Mouse (Mus musculus): ENCODE results near the gene Gm49383.
A peak's percentile ranks its signal among the peaks of the same experiment; 100 is the strongest.
"Not testable (repeated sequence)": the region's sequence is repeated elsewhere in the genome, so short reads cannot be mapped to it uniquely, and the experiment has no call there.

The Gm49383 gene

GRCm38 (mm10) chr12:69164904-69165303 lies 32.0 kb downstream of the Gm49383 start:
- peak; percentile 18 for DNase-seq (ENCODE audit: low spot score)

DNA sequence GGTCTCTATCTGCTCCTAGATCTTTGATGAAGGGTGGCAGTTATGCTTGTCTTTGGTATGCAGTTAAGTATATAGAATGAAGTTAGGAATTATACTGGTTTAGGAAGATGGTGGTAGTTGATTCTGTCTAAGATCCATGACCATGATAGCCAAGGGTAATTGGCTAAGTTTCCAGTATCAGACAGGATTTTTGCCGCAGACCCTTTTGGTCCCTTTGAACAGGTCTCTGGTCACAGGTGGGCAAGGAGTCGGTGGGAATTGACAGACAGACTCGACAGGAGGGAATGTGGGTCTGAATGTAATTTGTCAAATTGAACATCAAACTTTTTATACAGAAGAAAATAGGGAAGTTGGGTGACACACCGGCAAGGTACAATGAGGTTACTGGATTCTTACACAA lies 33.3 kb downstream of the Gm49383 start:
- not testable (repeated sequence) for DNase-seq (ENCODE audit: low spot score)

GRCm38 (mm10) chr12:69160677-69161076 lies 36.2 kb downstream of the Gm49383 start:
- not testable (repeated sequence) for DNase-seq (ENCODE audit: low spot score)

DNA sequence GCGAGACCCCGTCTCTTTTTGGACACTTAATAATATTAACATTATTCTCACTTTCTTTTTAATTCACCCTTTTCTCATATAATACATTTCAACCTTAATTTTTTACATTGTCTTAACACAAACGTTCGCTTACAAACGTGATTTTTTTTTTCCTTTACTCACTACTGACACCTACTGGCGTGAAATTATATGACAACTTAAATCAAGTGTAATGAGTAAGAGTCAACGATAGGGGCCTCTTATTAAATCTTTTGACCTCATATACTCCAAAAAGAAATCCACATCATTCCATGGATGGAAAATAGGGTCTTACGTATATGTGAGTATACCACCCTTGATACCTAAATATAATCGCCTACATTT lies 37.3 kb downstream of the Gm49383 start:
- peak; percentile 42 for DNase-seq (ENCODE audit: low spot score)

DNA sequence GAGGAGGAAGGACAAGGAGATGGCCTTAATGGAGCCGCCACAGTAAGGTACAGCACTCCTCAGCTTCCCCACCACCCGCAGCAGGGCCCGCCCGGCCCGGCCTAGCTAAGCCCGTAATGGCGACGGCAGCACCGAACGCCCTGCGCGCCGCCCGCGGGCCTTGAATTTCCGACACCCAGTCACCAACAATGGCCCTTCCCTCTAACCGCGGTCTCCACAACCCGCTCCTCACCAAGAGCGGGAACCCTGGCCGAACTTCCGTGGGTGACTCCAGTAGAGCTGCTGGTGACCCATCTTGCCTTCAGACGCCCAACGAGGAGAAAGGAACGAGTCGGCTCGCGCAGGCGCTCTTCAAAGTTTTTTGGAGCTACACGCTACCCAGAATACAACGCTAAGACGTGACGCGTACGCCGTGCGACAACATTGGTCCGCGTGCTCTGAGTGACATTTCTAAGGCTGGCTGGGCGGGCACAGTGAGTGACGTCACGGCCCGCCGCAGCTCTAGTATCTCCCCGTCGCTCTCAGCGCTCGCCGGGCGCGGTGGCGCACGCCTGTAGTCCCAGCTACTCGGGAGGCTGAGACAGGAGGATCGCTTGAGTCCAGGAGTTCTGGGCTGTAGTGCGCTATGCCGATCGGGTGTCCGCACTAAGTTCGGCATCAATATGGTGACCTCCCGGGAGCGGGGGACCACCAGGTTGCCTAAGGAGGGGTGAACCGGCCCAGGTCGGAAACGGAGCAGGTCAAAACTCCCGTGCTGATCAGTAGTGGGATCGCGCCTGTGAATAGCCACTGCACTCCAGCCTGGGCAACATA lies 37.9 kb downstream of the Gm49383 start, which contains the start of gene Rps29:
Gene Rps29 (minus strand): TSS at position 422 of the 813 bp plus-strand sequence.
- peak; percentile 98 for DNase-seq (ENCODE audit: low spot score)

DNA sequence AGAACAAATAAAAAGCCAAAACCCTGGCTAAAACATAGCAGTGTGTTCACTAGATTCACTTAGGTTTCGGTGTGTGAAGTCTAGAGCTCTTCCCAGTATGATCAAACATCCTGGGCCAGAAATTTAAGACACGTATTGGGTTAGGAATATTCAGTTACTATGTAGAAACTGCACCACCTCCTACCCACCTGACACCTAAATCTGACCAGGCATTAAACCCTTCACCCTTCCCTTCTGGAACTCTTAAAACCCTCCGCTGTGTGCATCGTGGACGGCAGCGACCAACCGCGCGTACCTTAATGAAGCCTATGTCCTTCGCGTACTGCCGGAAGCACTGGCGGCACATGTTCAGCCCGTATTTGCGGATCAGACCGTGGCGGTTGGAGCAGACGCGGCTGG lies 38.5 kb downstream of the Gm49383 start:
- DNase-seq (ENCODE audit: low spot score), result no peak

DNA sequence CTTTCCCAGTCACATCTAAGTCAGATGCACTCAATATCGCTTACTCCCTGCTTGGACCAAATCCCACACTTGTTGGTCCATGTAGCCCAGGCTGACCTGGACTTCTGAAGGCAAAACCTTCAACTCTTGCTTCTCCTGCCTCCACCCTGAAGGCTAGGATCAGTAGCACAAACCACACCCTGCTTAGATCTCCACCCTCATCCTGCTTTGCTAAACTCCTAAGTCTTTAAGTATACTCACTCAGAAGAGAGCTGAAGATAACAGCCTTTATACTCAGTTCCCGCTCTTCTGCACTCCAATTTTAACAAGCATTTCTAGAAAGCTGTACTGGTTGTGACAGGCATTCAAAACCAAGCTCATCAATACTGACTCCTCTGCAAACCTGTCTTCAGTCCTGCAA lies 39.8 kb downstream of the Gm49383 start:
- no peak for DNase-seq (ENCODE audit: low spot score)

DNA sequence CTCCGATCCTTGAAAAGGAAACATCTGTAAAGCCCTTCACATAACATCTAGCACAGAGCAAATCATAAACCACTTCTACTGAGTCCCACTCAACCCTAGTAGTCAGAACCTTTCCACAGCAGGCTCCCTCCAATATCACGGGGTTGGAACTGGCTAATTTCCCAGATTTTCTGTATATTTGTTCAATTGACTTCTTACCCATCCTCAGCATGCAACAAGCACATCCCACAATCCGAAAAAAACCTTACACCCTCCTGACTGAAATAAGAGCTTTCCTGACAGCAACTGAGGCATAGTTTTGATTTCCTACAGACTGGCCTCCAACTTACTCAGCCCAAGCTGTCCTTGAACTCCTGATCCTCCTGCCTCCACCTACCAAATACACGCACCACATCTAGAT lies 40.5 kb downstream of the Gm49383 start:
- DNase-seq (ENCODE audit: low spot score), result no peak

GRCm38 (mm10) chr12:69155923-69156322 lies 41.0 kb downstream of the Gm49383 start:
- no peak for DNase-seq (ENCODE audit: low spot score)

DNA sequence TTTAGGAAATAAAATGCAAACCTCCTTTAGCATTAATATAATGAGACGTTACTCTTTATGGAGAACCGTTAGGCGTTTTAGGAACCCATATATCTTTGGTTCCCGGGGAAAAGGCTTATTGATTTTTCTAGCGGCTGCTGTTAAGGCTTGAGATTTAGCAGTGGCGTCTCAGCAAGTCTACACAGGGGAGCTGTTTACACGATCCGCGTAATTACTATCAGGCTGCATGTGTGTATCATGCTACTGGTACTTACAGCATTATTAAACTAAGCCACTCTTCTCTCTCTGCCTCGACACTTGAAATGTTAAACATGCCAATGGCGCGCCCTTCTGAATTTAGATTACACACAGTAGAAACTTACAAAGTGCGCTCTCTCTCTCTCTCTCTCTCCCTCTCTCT lies 46.9 kb downstream of the Gm49383 start:
- no peak for DNase-seq (ENCODE audit: low spot score)

- DNase-seq (ENCODE audit: low spot score), result no peak
These were observed 49.7 kb downstream of the Gm49383 start for GRCm38 (mm10) chr12:69147166-69147735.

DNA sequence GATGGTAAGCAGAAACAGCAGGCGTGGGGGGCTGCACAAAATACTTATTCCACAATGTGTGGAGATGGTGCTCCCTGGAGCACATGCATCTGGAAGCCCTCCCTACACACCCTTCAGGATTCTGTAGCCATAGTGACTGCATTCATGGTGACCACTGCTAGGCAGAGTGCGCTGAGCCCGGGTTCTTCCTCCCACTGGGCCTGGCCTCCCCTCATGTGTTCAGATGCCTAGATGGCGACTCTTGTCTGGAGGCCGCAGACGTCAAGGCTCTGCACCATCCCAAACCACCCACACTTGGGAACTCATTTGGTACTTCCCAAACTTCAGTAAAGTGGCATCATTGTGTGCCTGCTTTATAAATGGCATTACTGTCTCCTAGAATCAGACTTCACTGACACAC lies 53.4 kb downstream of the Gm49383 start:
- no peak for DNase-seq (ENCODE audit: low spot score)

DNA sequence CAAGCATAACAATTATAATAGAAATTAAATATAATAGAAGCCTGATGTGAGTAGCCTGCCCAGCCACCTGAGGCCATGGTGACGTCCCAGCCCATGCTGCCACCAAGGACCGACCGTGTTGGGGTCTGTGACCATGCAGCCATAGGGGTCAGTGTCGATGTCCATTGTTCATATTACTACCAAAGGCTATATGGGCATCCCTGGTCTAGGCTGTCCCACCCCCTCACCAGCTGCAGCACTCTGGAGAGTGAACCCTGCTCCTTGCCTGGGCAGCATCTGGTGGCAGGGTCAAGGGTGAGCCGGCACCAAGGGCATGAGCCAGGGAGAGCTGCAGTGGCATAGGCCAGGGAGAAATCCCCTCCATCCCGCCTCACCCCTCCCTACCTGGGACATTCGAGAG lies 57.1 kb downstream of the Gm49383 start:
- DNase-seq (ENCODE audit: low spot score), result no peak

DNA sequence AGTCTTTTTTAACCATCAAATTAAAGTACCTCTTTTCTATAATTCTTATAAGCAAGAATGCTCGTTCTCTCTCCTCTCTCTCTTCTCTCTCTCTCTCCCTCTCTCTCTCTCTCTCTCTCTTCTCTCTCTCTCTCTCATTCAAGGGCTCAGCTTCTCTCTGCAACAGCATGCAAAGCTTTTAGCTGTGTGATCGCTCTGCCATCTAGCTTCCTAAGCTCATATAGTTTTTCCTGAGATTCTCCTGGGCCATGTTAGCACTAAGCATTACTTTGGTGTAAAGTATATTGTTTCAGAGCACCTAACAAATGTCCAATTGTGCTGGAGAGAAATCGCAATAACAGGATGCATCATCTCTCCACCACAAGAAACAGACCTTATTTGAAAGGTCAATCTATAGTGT lies 57.7 kb downstream of the Gm49383 start:
- no peak for DNase-seq (ENCODE audit: low spot score)
